Mouse (Mus musculus): ENCODE measurements at regions not wholly inside any gene's neighbourhood (a gene's known extent, or its start where the extent isn't known, plus 50 kb on each side); places are given as distances from the start of the nearest gene placed in this dataset.
"Not testable (repeated sequence)": the region's sequence is repeated elsewhere in the genome, so short reads cannot be mapped to it uniquely, and the experiment has no call there.

DNA sequence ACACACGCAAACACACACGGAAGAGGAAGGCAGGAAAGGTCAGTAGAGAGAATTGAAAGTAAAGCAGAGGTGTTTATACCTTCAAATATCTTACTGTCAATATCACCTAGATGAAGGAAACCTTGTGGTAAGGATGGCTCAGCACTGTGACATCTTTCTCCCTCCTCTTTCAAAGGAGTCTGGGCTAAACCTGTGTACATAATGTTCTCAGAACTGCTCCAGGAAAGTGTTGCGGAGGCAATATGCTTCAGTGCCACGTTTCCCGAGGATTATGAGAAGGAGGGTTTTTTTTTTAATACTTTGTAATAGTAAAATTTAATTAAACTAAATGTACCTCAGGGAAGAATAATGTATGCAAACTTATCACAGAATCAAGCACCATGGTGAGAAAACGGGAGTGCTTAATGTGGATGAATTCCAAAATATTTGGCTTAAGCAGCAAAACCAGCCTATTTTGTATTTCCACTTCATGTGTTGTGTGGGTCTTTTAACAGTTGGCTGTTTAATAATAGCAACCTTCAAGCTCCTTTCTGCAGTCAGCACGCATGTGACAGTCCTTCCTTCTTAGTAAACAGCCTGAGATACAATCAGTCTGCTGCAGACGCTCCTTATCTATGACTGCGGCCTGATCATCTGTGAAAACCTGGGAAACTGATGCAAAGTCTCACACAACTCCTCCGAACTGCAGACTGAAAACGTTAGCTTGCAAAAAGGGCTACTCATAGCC is 138.5 kb downstream of the Serpinb8 start:
- H3K4me3 ChIP-seq (ENCODE audit: low read depth, low read length): no peak overlapping the region
- no peak for TF ChIP-seq EP300 (IDR thresholded peaks at IDR 0.05; ENCODE audit: insufficient read depth, low read depth, low read length)
- no peaks in the 10 kb centered on the region for H3K9me3 ChIP-seq (replicated peaks; ENCODE audit: control insufficient read depth, insufficient read depth, low read length, poor library complexity, severe bottlenecking)

DNA sequence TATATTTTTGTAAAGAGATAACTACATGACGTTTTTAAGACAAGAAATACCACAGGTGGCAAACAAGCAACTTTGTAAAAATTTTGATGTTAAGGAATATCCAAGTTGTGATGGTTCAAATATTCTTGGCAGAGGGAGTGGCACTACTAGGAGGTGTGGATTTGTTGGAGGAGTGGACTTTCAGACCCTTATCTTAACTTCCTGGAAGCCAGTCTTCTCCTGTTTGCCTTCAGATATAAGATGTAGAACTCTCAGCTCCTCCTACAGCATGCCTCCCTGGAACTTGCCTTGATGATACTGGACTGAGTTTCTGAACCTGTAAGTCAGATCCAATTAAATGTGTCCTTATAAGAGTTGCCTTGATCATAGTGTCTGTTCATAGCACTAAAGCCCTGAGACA is 175.5 kb downstream of the Serpinb8 start:
- Histone ChIP-seq H3K27ac (ENCODE audit: insufficient read depth, low read length) (no peak overlapping the region), H3K9ac (ENCODE audit: low read depth, poor library complexity, severe bottlenecking) (no peak overlapping the region), H3K9me3 (replicated peaks; ENCODE audit: control insufficient read depth, insufficient read depth, low read length, poor library complexity, severe bottlenecking) (no peaks in the 10 kb centered on the region), H3K27me3 (ENCODE audit: control insufficient read depth, insufficient read depth, low read length, poor library complexity, severe bottlenecking) (no peaks in the 10 kb centered on the region; the same call in 1 of the 2 replicates), H3K4me1 (ENCODE audit: control insufficient read depth, insufficient read depth, low read length) (no peaks in the 10 kb centered on the region), H3K4me3 (ENCODE audit: low read depth, low read length) (no peak overlapping the region), H3K36me3 (ENCODE audit: control insufficient read depth, insufficient read depth, low read length, poor library complexity, severe bottlenecking) (no peaks in the 10 kb centered on the region)
- TF ChIP-seq CTCF (IDR thresholded peaks at IDR 0.05; ENCODE audit: low read depth, low read length) (no peak), POLR2A (IDR thresholded peaks at IDR 0.05; ENCODE audit: insufficient read depth, low read length) (no peak), EP300 (IDR thresholded peaks at IDR 0.05; ENCODE audit: insufficient read depth, low read depth, low read length) (no peak)

More for the DNA sequence above, 138.5 kb downstream of the Serpinb8 start:
- Histone ChIP-seq H3K4me1 (ENCODE audit: control insufficient read depth, insufficient read depth, low read length) (no peaks in the 10 kb centered on the region), H3K27ac (ENCODE audit: insufficient read depth, low read length) (no peak overlapping the region), H3K9ac (ENCODE audit: low read depth, poor library complexity, severe bottlenecking) (no peak overlapping the region), H3K27me3 (ENCODE audit: control insufficient read depth, insufficient read depth, low read length, poor library complexity, severe bottlenecking) (no peaks in the 10 kb centered on the region), H3K36me3 (ENCODE audit: control insufficient read depth, insufficient read depth, low read length, poor library complexity, severe bottlenecking) (no peaks in the 10 kb centered on the region)

GRCm38 (mm10) chr1:107767198-107767947 is 177.6 kb downstream of the Serpinb8 start:
- TF ChIP-seq CTCF (IDR thresholded peaks at IDR 0.05; ENCODE audit: low read depth, low read length) (no peak), POLR2A (IDR thresholded peaks at IDR 0.05; ENCODE audit: insufficient read depth, low read length) (no peak), EP300 (IDR thresholded peaks at IDR 0.05; ENCODE audit: insufficient read depth, low read depth, low read length) (no peak)
- Histone ChIP-seq H3K27ac (ENCODE audit: insufficient read depth, low read length) (no peak overlapping the region), H3K4me3 (ENCODE audit: low read depth, low read length) (no peak overlapping the region), H3K9me3 (replicated peaks; ENCODE audit: control insufficient read depth, insufficient read depth, low read length, poor library complexity, severe bottlenecking) (no peaks in the 10 kb centered on the region), H3K27me3 (ENCODE audit: control insufficient read depth, insufficient read depth, low read length, poor library complexity, severe bottlenecking) (no peaks in the 10 kb centered on the region; the same call in 1 of the 2 replicates), H3K4me1 (ENCODE audit: control insufficient read depth, insufficient read depth, low read length) (no peaks in the 10 kb centered on the region), H3K9ac (ENCODE audit: low read depth, poor library complexity, severe bottlenecking) (no peak overlapping the region), H3K36me3 (ENCODE audit: control insufficient read depth, insufficient read depth, low read length, poor library complexity, severe bottlenecking) (no peaks in the 10 kb centered on the region)

DNA sequence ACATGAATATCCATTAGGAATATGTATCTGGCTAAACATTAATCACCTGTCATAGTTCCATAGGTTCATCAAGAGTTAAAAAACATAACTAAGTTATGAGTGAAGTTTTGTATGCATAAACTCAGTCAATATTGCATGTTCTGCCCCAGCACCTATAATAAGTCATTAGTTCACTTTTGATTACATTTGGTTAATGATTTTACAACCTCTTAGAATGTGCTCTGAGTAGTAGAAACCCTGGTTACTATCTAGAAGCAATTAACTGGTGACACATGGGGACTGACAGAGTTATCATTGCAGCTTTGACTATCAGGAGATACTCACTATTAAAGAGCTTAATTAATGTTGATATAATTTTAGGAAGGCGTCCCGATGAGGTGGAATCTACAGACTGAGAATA is 183.2 kb downstream of the Serpinb8 start:
- Histone ChIP-seq H3K4me3 (ENCODE audit: low read depth, low read length) (no peak overlapping the region), H3K9ac (ENCODE audit: low read depth, poor library complexity, severe bottlenecking) (no peak overlapping the region), H3K27me3 (ENCODE audit: control insufficient read depth, insufficient read depth, low read length, poor library complexity, severe bottlenecking) (no peaks in the 10 kb centered on the region; the same call in 1 of the 2 replicates), H3K36me3 (ENCODE audit: control insufficient read depth, insufficient read depth, low read length, poor library complexity, severe bottlenecking) (no peaks in the 10 kb centered on the region), H3K27ac (ENCODE audit: insufficient read depth, low read length) (no peak overlapping the region), H3K4me1 (ENCODE audit: control insufficient read depth, insufficient read depth, low read length) (no peaks in the 10 kb centered on the region), H3K9me3 (replicated peaks; ENCODE audit: control insufficient read depth, insufficient read depth, low read length, poor library complexity, severe bottlenecking) (no peaks in the 10 kb centered on the region)
- no peak for TF ChIP-seq EP300 (IDR thresholded peaks at IDR 0.05; ENCODE audit: insufficient read depth, low read depth, low read length)
- no peak for TF ChIP-seq CTCF (IDR thresholded peaks at IDR 0.05; ENCODE audit: low read depth, low read length)
- TF ChIP-seq POLR2A (IDR thresholded peaks at IDR 0.05; ENCODE audit: insufficient read depth, low read length): no peak

DNA sequence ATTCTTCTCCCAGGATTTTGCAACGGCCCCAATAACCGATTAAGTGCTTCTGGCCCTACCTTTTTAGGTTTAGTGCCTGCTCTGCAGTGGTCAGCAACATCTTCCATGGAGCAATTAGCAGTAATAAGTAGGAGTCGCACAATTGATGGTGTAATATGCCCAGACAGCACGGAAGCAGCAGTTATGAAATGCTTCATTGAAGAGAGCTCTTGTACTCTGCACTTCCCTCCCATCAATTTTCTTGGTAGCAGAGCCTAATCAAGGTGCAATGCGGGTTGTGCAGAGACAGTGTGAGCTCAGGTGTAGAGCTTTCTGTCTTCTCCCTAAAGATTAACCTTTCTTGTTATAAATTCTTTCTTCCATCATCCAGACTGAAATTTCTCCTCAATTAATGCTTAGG is 193.3 kb downstream of the Serpinb8 start:
- H3K36me3 ChIP-seq (ENCODE audit: control insufficient read depth, insufficient read depth, low read length, poor library complexity, severe bottlenecking): no peaks in the 10 kb centered on the region
- no peaks in the 10 kb centered on the region for H3K4me1 ChIP-seq (ENCODE audit: control insufficient read depth, insufficient read depth, low read length)
- H3K4me3 ChIP-seq (ENCODE audit: low read depth, low read length): no peak overlapping the region
- no peak for TF ChIP-seq EP300 (IDR thresholded peaks at IDR 0.05; ENCODE audit: insufficient read depth, low read depth, low read length)
- no peak for TF ChIP-seq CTCF (IDR thresholded peaks at IDR 0.05; ENCODE audit: low read depth, low read length)
- no peak for TF ChIP-seq POLR2A (IDR thresholded peaks at IDR 0.05; ENCODE audit: insufficient read depth, low read length)
- no peaks in the 10 kb centered on the region for H3K9me3 ChIP-seq (replicated peaks; ENCODE audit: control insufficient read depth, insufficient read depth, low read length, poor library complexity, severe bottlenecking)
- H3K27ac ChIP-seq (ENCODE audit: insufficient read depth, low read length): no peak overlapping the region
- no peaks in the 10 kb centered on the region for H3K27me3 ChIP-seq (ENCODE audit: control insufficient read depth, insufficient read depth, low read length, poor library complexity, severe bottlenecking)
- no peak overlapping the region for H3K9ac ChIP-seq (ENCODE audit: low read depth, poor library complexity, severe bottlenecking)

- H3K4me1 ChIP-seq (ENCODE audit: control insufficient read depth, insufficient read depth, low read length): no peaks in the 10 kb centered on the region
- no peak overlapping the region for H3K27ac ChIP-seq (ENCODE audit: insufficient read depth, low read length)
- no peak overlapping the region for H3K9ac ChIP-seq (ENCODE audit: low read depth, poor library complexity, severe bottlenecking)
- H3K27me3 ChIP-seq (ENCODE audit: control insufficient read depth, insufficient read depth, low read length, poor library complexity, severe bottlenecking): no peaks in the 10 kb centered on the region
- H3K36me3 ChIP-seq (ENCODE audit: control insufficient read depth, insufficient read depth, low read length, poor library complexity, severe bottlenecking): no peaks in the 10 kb centered on the region
- H3K4me3 ChIP-seq (ENCODE audit: low read depth, low read length): no peak overlapping the region
- TF ChIP-seq CTCF (IDR thresholded peaks at IDR 0.05; ENCODE audit: low read depth, low read length): no peak
- no peaks in the 10 kb centered on the region for H3K9me3 ChIP-seq (replicated peaks; ENCODE audit: control insufficient read depth, insufficient read depth, low read length, poor library complexity, severe bottlenecking)
Measured at GRCm38 (mm10) chr1:107805823-107806222, 216.0 kb downstream of the Serpinb8 start.

- not testable (repeated sequence) for H3K27ac ChIP-seq (ENCODE audit: insufficient read depth, low read length); H3K9ac ChIP-seq (ENCODE audit: low read depth, poor library complexity, severe bottlenecking); H3K27me3 ChIP-seq (ENCODE audit: control insufficient read depth, insufficient read depth, low read length, poor library complexity, severe bottlenecking); H3K36me3 ChIP-seq (ENCODE audit: control insufficient read depth, insufficient read depth, low read length, poor library complexity, severe bottlenecking); H3K4me1 ChIP-seq (ENCODE audit: control insufficient read depth, insufficient read depth, low read length); H3K9me3 ChIP-seq (replicated peaks; ENCODE audit: control insufficient read depth, insufficient read depth, low read length, poor library complexity, severe bottlenecking); H3K4me3 ChIP-seq (ENCODE audit: low read depth, low read length)
Measured at GRCm38 (mm10) chr1:107807367-107807766, 217.6 kb downstream of the Serpinb8 start.

All from ES-Bruce4 (cell line).